Mouse (Mus musculus) liver, embryonic 14.5 days (tissue): ENCODE results near the gene Mnd1. TPM values are rescaled to one million over a fixed set of nuclear protein-coding genes. Genes with fewer than 3 reads are reported as not detected.

Experiments used
- ATAC-seq: fragments of 200-750 bp; cut with Nextera tagmentation; 2 replicates; pipeline ENCODE4 v1.8.0; 2017; ENCODE audit warnings: moderate number of reproducible peaks, mild to moderate bottlenecking, moderate library complexity; ENCODE audit not compliant: insufficient read depth
- DNase-seq, 3 experiments: peaks; one replicate each; pipeline ENCODE4 v3.0.0-alpha.2; 2012 to 2013; ENCODE audit warnings: low read depth in 3 of 3, low spot score in 3 of 3
- H3K27ac ChIP-seq: fragments of 300-500 bp; sonication (generic); 2 replicates; pipeline ENCODE4 v1.5.1; 2014; ENCODE audit warnings: moderate library complexity, mild to moderate bottlenecking, control low read depth, inconsistent platforms
- H3K27me3 ChIP-seq: fragments of 300-500 bp; sonication (generic); 2 replicates; pipeline ENCODE4 v1.6.1; 2014; ENCODE audit warnings: mild to moderate bottlenecking, low read length, moderate library complexity; ENCODE audit not compliant: control insufficient read depth, insufficient read depth
- H3K36me3 ChIP-seq: fragments of 300-500 bp; sonication (generic); replicated peaks from 2 replicates; pipeline ENCODE4 v1.6.1; 2014; ENCODE audit warnings: low read depth; ENCODE audit not compliant: control insufficient read depth, insufficient read depth
- H3K4me1 ChIP-seq, 2 experiments: fragments of 200-500 bp in 1 of 2; fragments of 300-500 bp in 1 of 2; sonication (generic) in 1 of 2; replicated peaks; 2 replicates each; pipeline ENCODE4 v1.6.1; 2012 to 2014; ENCODE audit warnings: antibody characterized with exemption in 1 of 2, inconsistent platforms in 1 of 2, low read length in 1 of 2; ENCODE audit not compliant: control insufficient read depth in 2 of 2, insufficient read depth in 2 of 2
- H3K4me2 ChIP-seq: fragments of 300-500 bp; sonication (generic); 2 replicates; pipeline ENCODE4 v1.6.1; 2014; ENCODE audit warnings: low read depth, mild to moderate bottlenecking, control low read depth, moderate library complexity
- H3K4me3 ChIP-seq, 2 experiments: fragments of 200-500 bp in 1 of 2; fragments of 300-500 bp in 1 of 2; sonication (generic) in 1 of 2; 2 replicates each; pipeline ENCODE4 v1.5.1; 2012 to 2014; ENCODE audit warnings: low read depth in 2 of 2, low read length in 2 of 2, mild to moderate bottlenecking in 2 of 2, control low read depth in 1 of 2, inconsistent platforms in 1 of 2, moderate library complexity in 1 of 2; ENCODE audit not compliant: insufficient read depth in 1 of 2
- H3K9ac ChIP-seq: fragments of 300-500 bp; sonication (generic); replicated peaks from 2 replicates; pipeline ENCODE4 v1.6.1; 2014; ENCODE audit warnings: mild to moderate bottlenecking, control low read depth, moderate library complexity
- H3K9me3 ChIP-seq: fragments of 300-500 bp; sonication (generic); 2 replicates; pipeline ENCODE4 v1.6.1; 2016; ENCODE audit warnings: low read length, mixed read lengths; ENCODE audit not compliant: control insufficient read depth
- CTCF ChIP-seq: IDR thresholded peaks from 2 replicates; pipeline ENCODE4 v1.5.1; 2016; ENCODE audit warnings: antibody characterized with exemption, low read depth, control low read depth
- EP300 ChIP-seq: IDR thresholded peaks from 2 replicates; pipeline ENCODE4 v1.6.1; 2016; ENCODE audit warnings: antibody characterized with exemption, low read depth
- WGBS: fragments of 180-500 bp; shearing (Covaris S2); extraction: QIAGEN DNeasy Blood & Tissue Kit; methylation state at CpG from one replicate; pipeline ENCODE4 v1.1.7; 2014; ENCODE audit not compliant: insufficient replicate concordance; 5-methylcytosine and 5-hydroxymethylcytosine counted together
- polyA plus RNA-seq, 2 experiments: library from polyadenylated mRNA; depleted of rRNA in 1 of 2; stranded (reverse) in 1 of 2; unstranded in 1 of 2; fragments of >200 nt; fragmentation: Nextera tagmentation in 1 of 2; extraction: Ambion mirVana in 1 of 2; gene quantifications; 2 replicates each; pipeline versions ENCODE4 v1.2.1 to v1.2.3; 2012 to 2014

Mnd1 gene
- polyA plus RNA-seq, 2 experiments, result 6.2 TPM

DNA sequence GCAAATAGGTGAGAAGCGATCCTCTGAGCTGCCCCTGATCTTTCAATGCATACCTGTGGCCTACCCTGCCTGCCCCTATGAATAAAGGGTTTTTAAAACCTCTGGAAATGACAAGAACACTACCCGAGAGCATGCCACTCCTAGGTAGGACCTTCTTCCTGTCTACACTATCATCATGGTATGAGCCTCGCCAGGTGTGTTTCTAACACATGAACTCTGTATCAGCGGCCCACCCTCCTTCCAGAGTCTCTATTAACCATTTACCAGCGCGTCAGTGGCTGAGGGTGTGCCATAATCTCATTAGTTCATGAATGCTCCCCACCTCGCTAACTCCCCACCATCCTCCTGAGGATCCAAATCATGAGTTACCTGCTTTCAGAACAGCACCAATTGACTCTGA is 69.2 kb downstream of the Mnd1 start:
- Histone ChIP-seq H3K4me3 (no peak overlapping the region), H3K4me2 (no peak overlapping the region), H3K27me3 (no peaks in the 10 kb centered on the region), H3K4me1 (no peaks in the 10 kb centered on the region), H3K9ac (no peak overlapping the region), H3K36me3 (no peaks in the 10 kb centered on the region), H3K27ac (no peak overlapping the region), H3K9me3 (no peaks in the 10 kb centered on the region)
- 76% methylated on average over 7 of the region's 7 CpGs for WGBS
- TF ChIP-seq EP300, result no peak
- TF ChIP-seq CTCF, result no peak
- no peak for DNase-seq
- ATAC-seq, result no peak

DNA sequence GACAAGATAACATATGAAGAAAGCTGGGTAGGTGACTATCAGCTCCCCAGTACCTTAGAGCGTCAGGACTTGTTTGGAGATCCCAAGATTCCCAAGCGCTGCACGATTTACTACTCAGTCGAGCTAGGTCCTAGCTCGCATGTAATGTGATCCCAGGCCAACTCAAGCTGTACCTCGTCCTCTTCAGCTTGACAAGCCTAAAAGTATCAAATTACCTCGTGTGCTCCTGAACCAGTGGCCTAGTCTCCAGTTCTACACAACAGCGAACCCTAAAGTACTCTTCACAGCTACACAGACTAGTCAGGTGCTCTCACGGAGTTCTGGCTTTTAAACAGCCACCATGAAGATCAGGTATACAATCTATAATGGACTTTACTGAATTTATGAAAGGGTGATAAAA is 70.2 kb downstream of the Mnd1 start:
- Histone ChIP-seq H3K4me2 (no peak overlapping the region), H3K4me1 (no peaks in the 10 kb centered on the region), H3K9me3 (no peaks in the 10 kb centered on the region), H3K27me3 (no peaks in the 10 kb centered on the region), H3K9ac (no peak overlapping the region), H3K36me3 (no peaks in the 10 kb centered on the region), H3K27ac (no peak overlapping the region), H3K4me3 (no peak overlapping the region)
- TF ChIP-seq EP300 (no peak), CTCF (no peak)
- ATAC-seq (no peak), DNase-seq (no peak)
- WGBS, result 56% methylated on average over 9 of the region's 9 CpGs

DNA sequence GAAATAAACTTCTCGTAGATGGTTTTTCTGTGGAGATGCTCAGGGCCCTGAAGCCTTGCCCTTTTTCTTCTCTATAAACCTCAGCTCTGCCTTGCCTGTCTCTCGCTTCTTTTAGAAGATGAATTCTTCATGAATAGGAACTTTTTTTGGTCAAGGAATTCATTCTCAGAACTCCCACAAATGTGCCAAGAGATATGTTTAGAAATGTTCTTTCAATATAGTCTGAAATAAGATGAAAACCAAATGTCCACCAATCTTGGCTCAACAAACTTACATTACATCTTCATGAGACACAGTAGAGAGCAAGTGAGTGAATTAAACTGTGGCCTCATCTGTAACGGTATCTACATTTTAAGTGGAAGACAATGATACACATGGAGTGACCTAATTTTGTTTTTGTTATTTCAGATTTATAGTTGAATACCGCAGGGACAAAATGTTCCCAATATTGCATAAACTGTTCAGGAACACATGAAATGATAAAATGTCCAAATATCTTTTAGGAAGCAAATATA is 74.3 kb downstream of the Mnd1 start:
- Histone ChIP-seq H3K27ac (no peak overlapping the region), H3K9me3 (no peaks in the 10 kb centered on the region), H3K36me3 (no peaks in the 10 kb centered on the region), H3K9ac (no peak overlapping the region), H3K4me2 (no peak overlapping the region), H3K27me3 (no peaks in the 10 kb centered on the region), H3K4me1 (no peaks in the 10 kb centered on the region), H3K4me3 (no peak overlapping the region)
- ATAC-seq, result no peak
- WGBS, result 69% methylated on average over 4 of the region's 4 CpGs
- DNase-seq, result no peak
- TF ChIP-seq CTCF, result no peak
- no peak for TF ChIP-seq EP300

DNA sequence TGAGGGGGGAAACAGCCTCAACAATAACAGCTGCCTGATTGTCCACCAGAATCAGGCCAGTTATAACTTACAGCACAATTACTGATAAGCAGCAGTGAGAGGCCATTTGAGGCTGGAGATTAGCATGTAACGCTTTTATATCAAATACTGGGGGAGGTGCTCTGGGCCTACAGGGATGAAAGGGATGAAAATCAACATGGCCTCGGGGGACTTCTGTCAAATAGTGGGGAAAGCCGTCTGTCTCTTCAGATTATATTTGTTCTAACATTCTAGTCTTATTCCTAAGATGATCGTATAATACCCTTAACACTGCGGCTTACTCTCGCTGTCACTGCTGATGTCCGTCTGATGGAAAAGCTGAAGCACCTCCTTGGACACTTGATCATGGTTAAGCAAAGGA is 75.5 kb downstream of the Mnd1 start:
- Histone ChIP-seq H3K4me1 (no peaks in the 10 kb centered on the region), H3K4me3 (no peak overlapping the region), H3K4me2 (no peak overlapping the region), H3K36me3 (no peaks in the 10 kb centered on the region), H3K9ac (no peak overlapping the region), H3K27ac (no peak overlapping the region), H3K27me3 (no peaks in the 10 kb centered on the region), H3K9me3 (no peaks in the 10 kb centered on the region)
- TF ChIP-seq EP300 (no peak), CTCF (no peak)
- DNase-seq, result no peak
- 77% methylated on average over 7 of the region's 7 CpGs for WGBS
- ATAC-seq, result no peak

DNA sequence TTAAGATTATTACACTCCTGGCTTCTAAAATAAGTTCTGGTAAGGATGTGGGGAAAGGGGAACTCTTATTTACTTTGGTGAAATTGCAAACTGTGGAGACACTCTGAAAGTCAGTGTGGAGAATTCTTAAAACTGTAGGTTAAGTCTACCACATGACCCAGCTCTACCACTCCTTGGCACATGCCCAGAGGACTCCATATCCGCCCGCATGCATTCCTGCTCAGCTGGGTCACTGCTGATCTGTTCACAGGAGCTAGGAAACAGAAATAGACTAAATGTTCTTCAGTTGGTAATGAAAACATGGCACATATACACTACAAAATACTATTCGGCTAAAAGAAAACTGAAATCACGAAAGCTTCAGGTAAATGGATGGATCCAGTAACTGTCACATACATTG is 78.1 kb downstream of the Mnd1 start:
- DNase-seq (no peak), ATAC-seq (no peak)
- H3K4me1 ChIP-seq, result no peaks in the 10 kb centered on the region
- H3K27me3 ChIP-seq, result no peaks in the 10 kb centered on the region
- H3K36me3 ChIP-seq, result no peaks in the 10 kb centered on the region
- WGBS, result 78% methylated on average over 4 of the region's 4 CpGs
- H3K4me3 ChIP-seq, result no peak overlapping the region
- H3K9me3 ChIP-seq, result no peaks in the 10 kb centered on the region
- H3K4me2 ChIP-seq, result no peak overlapping the region
- no peak for TF ChIP-seq EP300
- TF ChIP-seq CTCF, result no peak
- no peak overlapping the region for H3K27ac ChIP-seq
- H3K9ac ChIP-seq, result no peak overlapping the region
